Mouse (Mus musculus): ENCODE data around the gene Hoxa9.
A peak's percentile ranks its signal among the peaks of the same experiment; 100 is the strongest.

Hoxa9 gene

GRCm38 (mm10) chr6:52230516-52231165 lies at the start of gene Hoxa9:
Gene Hoxa9, minus strand, starts transcription at chr6:52231089.
- DNase-seq (ENCODE audit: low read depth, low spot score), result no peak

GRCm38 (mm10) chr6:52276920-52277319 lies 46.0 kb upstream of the Hoxa9 start:
- no peak for DNase-seq (ENCODE audit: low read depth, low spot score)

- DNase-seq (ENCODE audit: low read depth, low spot score), result no peak
These were observed 45.5 kb upstream of the Hoxa9 start for GRCm38 (mm10) chr6:52276382-52276781.

GRCm38 (mm10) chr6:52275563-52276280 lies 44.8 kb upstream of the Hoxa9 start:
- DNase-seq (ENCODE audit: low read depth, low spot score), result no peak

- DNase-seq (ENCODE audit: low read depth, low spot score), result peak; percentile 28
These were observed 43.7 kb upstream of the Hoxa9 start for GRCm38 (mm10) chr6:52274576-52274975.

DNA sequence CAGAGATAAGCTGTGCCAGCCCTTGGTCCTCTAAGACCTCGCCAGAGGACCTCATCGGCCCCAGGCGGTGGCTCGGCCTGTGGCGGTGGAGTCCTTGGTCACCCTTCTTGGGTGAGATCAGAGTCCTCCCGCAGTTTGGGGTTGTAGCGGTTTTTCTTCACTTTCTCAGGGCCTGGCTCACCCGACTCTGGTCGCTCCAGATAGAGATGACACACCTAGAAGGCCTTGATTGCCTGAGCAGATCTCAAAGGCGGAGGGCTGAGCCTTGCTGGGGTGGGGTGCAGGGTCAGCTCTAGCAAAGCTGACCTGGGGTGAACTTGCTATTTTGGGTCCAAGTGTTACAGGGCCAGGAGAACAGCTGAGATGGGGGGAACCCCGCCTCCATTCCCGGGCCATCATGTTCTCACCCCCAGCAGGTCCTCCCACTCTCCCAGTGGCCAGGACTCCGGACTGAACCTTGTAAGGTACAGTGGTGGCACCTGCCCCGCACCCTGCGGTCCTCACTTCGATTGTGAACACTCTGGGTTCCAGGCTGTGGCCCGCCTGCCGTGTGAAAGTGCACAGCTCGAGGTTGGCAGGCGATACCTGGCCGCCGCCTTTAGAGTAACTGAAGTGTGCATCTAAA lies 42.9 kb upstream of the Hoxa9 start:
- peak; percentile 43 for DNase-seq (ENCODE audit: low read depth, low spot score)

- no peak for DNase-seq (ENCODE audit: low read depth, low spot score)
These were observed 42.1 kb upstream of the Hoxa9 start for GRCm38 (mm10) chr6:52272766-52273655.

- peak; percentile 73 for DNase-seq (ENCODE audit: low read depth, low spot score)
These were observed 39.9 kb upstream of the Hoxa9 start for GRCm38 (mm10) chr6:52270494-52271480.

GRCm38 (mm10) chr6:52268756-52269155 lies 37.9 kb upstream of the Hoxa9 start:
- no peak for DNase-seq (ENCODE audit: low read depth, low spot score)

GRCm38 (mm10) chr6:52268341-52268740 lies 37.5 kb upstream of the Hoxa9 start:
- DNase-seq (ENCODE audit: low read depth, low spot score), result no peak

GRCm38 (mm10) chr6:52267691-52268090 lies 36.8 kb upstream of the Hoxa9 start:
- no peak for DNase-seq (ENCODE audit: low read depth, low spot score)

- no peak for DNase-seq (ENCODE audit: low read depth, low spot score)
These were observed 36.3 kb upstream of the Hoxa9 start for GRCm38 (mm10) chr6:52267221-52267620.

DNA sequence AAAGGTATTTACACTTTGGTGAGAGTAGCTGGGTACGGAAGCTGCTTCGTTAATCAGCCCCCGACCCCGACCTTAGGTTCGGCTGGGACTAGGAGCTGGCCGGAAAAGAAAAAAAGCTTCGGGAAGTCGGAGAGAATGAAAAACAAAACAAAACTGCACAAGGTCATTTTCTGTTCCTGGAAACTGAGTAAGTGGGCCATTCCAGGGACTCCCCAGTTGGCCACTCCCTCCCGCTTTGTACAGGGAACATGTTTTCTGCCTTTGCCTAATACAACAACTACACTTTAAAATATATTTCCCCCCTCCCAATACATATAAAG lies 35.7 kb upstream of the Hoxa9 start:
- no peak for DNase-seq (ENCODE audit: low read depth, low spot score)

DNA sequence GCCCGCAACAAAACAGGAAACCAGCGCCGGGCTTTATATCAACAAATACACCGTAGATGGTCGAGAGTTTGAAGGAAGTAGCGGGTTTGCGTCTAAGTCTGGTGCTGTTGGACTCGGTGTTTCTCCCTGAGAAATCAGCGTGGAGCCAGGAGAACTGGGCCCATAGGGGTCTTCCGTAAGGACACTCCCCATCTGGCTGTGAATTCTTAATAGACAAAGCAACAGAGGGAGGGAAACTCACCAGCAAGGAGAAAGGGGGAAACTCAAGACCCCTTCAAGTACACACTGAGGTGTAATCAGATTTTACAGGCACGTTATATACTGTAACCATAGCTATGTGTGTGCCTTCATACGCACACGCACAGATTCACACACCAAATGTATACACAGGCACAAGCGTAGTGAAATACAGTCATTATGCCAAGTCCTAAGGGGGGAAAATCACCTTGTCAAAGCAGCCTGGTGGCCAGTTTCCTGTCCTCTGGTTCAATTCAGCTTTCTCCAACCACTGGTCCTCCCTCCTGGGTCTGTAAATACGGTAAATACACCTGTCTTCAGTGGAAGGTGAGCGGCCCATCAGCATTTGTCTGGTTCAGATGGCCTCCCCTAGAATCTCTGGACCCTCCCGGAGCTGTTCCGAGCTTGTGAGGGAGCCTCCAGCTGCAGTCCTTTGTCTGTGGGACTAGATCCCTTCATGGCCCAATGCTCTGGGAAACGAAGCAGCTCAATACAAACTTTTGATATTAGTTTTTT lies 35.2 kb upstream of the Hoxa9 start:
- DNase-seq (ENCODE audit: low read depth, low spot score), result no peak

- no peak for DNase-seq (ENCODE audit: low read depth, low spot score)
These were observed 34.5 kb upstream of the Hoxa9 start for GRCm38 (mm10) chr6:52265306-52265912.

- DNase-seq (ENCODE audit: low read depth, low spot score), result no peak
These were observed 33.4 kb upstream of the Hoxa9 start for GRCm38 (mm10) chr6:52264106-52264790.

DNA sequence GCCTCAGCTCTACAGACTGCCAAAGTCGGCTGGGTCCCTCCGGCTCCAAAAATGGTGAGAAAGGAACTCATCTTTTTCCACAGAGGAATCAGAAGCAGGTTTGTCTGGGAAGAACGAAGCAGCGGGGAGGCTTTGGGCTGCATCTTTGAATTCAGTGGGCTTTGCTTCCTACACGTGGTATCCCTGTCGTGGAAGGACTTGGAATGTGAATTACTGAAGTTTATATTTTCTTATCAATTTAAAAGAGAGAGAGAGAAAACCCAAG lies 32.4 kb upstream of the Hoxa9 start:
- DNase-seq (ENCODE audit: low read depth, low spot score), result no peak

- DNase-seq (ENCODE audit: low read depth, low spot score), result peak; percentile 41
These were observed 31.8 kb upstream of the Hoxa9 start for GRCm38 (mm10) chr6:52262463-52263320.
